Mouse (Mus musculus) bone marrow, adult 2 months (tissue): ENCODE results near the gene B3galt1.

ENCODE experiments used
- CTCF ChIP-seq: fragments of 200-500 bp; IDR thresholded peaks from 2 replicates; pipeline ENCODE4 v1.5.1; 2011; ENCODE audit warnings: low read length, control low read depth; ENCODE audit not compliant: control insufficient read depth, insufficient read depth
- POLR2A ChIP-seq: fragments of 200-500 bp; IDR thresholded peaks from 2 replicates; pipeline ENCODE4 v1.6.1; 2011; ENCODE audit warnings: low read depth, mild to moderate bottlenecking, control low read depth, low read length, borderline replicate concordance; ENCODE audit not compliant: control insufficient read depth

DNA sequence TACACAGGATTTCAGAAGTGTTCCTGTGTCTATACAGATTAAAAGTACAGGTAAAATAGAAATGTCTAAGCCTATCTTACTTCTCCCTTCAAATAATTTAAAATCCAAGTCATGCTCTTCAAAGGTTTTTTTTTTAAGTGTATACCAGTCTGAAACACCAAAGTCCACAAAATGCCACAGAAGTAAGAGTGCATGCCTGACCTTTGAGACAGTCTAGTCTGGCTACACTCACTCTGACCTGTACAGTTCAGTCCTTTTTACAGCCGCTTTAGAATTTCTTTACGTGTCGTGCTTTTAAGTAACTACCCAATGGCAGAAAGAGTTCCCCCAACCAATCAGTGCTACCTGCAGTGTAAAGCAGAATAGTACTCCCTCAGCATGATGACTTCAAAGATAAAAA, 314.2 kb downstream of the B3galt1 start:
- TF ChIP-seq POLR2A (no peak), CTCF (no peak)
